Mouse (Mus musculus): Measurements from ENCODE around the gene Lrr1. TPM values are rescaled to one million over a fixed set of nuclear protein-coding genes. Genes with fewer than 3 reads are reported as not detected.

The Lrr1 gene
- total RNA-seq, 1 experiment from 2014 or later = 16.1 TPM

DNA sequence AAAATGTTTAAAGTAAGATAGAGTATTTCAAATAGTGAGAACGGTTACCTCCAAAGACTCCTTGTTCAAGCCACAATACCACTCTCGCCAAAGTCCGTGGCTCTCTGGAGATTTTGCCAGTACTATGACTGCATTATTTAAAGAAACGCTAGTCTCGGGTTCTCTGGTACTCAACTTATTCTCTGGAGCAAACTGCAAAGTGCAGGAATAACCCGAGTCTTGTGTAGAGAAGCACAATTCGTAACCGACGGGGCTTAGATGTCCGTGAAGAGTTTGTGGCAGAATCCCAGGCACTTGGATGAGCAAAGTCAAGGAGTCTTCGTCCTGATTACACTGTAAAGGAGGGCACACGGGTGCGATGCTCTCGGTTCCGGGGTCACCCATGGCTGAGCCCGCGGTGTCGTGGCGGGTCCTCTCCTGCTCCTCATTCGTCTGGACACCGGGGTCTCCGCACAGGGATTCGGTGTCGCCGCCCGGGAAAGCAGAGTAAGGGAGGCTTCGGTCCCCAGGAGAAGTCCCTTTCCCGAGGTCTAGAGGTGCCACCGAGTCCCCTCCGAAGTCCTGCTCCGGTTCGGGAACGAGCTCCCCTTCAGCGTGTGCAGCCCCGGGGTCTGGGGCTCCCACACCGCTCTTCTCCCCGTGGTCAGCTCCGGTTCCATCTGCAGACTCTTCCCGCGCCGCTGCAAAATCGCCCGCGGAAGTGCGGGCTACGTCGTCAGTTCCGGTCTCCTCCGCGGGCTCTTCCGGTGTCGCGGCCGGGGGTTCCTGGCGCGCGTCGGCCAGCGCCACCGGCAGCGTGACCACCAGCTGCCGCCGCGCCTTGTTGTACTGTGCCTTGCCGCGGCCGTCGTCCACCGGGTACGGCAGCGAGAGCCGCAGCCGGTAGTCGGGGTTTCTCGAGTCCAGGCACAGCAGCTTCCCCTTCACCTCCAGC lies 28.1 kb downstream of the Lrr1 start, which contains the start of gene Gm49383:
TSS of gene Gm49383 (minus strand) at position 661 of the 934 bp plus-strand sequence.
- ATAC-seq (replicated peaks; ENCODE audit: low read depth, poor library complexity, severe bottlenecking) = peak; percentile 78

- ATAC-seq (replicated peaks; ENCODE audit: low read depth, poor library complexity, severe bottlenecking) = peak; percentile 57
Observed at GRCm38 (mm10) chr12:69197378-69198163, 29.0 kb downstream of the Lrr1 start.

- peak; percentile 45 for ATAC-seq (replicated peaks; ENCODE audit: low read depth, poor library complexity, severe bottlenecking)
Observed at GRCm38 (mm10) chr12:69198164-69198535, 29.5 kb downstream of the Lrr1 start, which contains the start of gene Dnaaf2. Dnaaf2 (minus strand) TSS chr12:69198429.

DNA sequence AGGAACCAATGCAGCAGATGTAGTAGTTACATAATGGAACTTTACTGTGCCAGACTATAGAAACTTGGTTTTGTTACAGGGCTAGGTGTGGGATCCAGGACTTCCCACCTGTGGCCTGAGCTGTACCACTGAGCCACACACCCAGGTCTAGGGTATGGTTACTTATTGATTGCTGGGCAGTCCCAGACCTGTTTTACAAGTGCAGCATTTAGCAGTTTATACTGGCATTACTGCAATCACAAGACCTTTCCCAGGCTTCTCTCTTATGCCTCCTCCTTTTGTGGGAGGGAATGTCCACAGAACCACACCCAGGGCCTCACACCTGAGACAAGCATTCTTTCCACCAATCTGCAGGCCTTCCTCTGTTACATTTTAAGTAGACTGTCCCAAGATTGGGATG lies 30.4 kb downstream of the Lrr1 start:
- no peak for ATAC-seq (replicated peaks; ENCODE audit: low read depth, poor library complexity, severe bottlenecking)

GRCm38 (mm10) chr12:69204052-69204833 lies 35.6 kb downstream of the Lrr1 start, which contains the start of gene Gm49384:
Gm49384 (minus strand) TSS chr12:69204267.
- ATAC-seq (replicated peaks; ENCODE audit: low read depth, poor library complexity, severe bottlenecking) = no peak

GRCm38 (mm10) chr12:69207396-69207795 lies 38.8 kb downstream of the Lrr1 start:
- ATAC-seq (replicated peaks; ENCODE audit: low read depth, poor library complexity, severe bottlenecking) = no peak

GRCm38 (mm10) chr12:69207926-69208325 lies 39.3 kb downstream of the Lrr1 start:
- no peak for ATAC-seq (replicated peaks; ENCODE audit: low read depth, poor library complexity, severe bottlenecking)

GRCm38 (mm10) chr12:69208520-69208919 lies 39.9 kb downstream of the Lrr1 start:
- ATAC-seq (replicated peaks; ENCODE audit: low read depth, poor library complexity, severe bottlenecking) = no peak

DNA sequence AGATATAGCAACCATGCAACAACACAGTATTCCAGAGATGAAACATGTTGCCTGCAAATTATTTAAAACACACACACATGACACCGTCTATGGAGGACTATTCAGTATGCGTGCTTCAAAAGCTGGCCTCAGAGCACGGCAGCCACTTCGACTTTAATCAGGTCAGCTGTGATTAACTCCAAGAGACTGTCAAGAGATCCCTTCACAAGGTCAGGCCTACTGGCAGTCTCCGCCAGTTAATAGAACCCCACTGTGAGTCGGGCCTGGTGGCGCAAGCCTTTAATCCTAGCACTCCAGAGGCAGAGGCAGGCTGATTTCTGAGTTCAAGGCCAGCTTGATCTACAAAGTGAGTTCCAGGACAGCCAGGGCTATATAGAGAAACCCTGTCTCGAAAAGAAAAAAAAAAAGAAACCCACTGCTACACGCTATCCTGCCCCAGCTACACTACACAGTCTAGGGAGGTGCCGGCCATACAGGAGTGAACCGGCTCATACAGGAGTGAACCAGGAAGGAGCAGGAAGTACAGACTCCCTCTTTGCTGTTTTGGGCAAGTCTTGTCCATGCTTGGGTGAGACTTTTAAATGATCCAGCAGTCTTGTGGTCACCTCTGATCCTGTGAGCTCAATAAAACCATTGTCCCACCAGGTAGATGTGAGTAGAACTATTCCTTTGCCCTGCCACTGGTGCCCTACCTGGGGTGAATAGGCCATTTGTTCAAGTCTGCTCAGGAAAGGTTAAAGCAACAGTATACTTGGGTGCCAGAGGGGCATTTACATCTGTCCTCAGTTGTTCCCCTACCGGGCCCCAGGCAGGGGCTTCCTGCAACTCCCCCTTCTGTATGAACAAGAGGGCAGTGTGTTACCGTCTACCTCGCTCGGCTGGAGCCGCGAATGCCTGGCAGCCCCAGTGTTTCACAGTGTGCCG lies 41.7 kb downstream of the Lrr1 start:
- ATAC-seq (replicated peaks; ENCODE audit: low read depth, poor library complexity, severe bottlenecking) = no peak

GRCm38 (mm10) chr12:69211057-69211456 lies 42.4 kb downstream of the Lrr1 start:
- no peak for ATAC-seq (replicated peaks; ENCODE audit: low read depth, poor library complexity, severe bottlenecking)

- ATAC-seq (replicated peaks; ENCODE audit: low read depth, poor library complexity, severe bottlenecking) = no peak
Observed at GRCm38 (mm10) chr12:69213186-69213777, 44.7 kb downstream of the Lrr1 start.

DNA sequence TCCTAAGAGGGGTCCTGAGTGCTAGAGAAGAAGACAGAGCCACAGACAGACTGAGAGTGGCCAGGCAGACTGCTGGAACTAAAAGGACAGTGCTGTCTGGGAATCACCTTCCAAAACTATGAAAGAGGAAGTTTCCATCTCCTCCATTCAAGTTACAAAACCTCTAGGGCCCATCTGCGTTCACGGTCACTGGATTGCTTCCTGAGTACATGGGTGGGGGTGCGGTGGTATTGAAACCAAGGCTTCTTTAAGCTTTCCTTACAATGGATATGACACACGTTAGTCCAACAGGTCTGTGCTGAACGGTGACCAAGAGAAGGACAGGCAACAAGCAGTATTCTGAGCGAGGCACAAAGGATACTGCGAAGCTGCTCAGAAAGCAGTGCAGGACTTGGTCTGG lies 45.8 kb downstream of the Lrr1 start:
- peak; percentile 69 for ATAC-seq (replicated peaks; ENCODE audit: low read depth, poor library complexity, severe bottlenecking)

- no peak for ATAC-seq (replicated peaks; ENCODE audit: low read depth, poor library complexity, severe bottlenecking)
Observed at GRCm38 (mm10) chr12:69215000-69215785, 46.6 kb downstream of the Lrr1 start.

- ATAC-seq (replicated peaks; ENCODE audit: low read depth, poor library complexity, severe bottlenecking) = no peak
Observed at GRCm38 (mm10) chr12:69216587-69216986, 48.0 kb downstream of the Lrr1 start.

DNA sequence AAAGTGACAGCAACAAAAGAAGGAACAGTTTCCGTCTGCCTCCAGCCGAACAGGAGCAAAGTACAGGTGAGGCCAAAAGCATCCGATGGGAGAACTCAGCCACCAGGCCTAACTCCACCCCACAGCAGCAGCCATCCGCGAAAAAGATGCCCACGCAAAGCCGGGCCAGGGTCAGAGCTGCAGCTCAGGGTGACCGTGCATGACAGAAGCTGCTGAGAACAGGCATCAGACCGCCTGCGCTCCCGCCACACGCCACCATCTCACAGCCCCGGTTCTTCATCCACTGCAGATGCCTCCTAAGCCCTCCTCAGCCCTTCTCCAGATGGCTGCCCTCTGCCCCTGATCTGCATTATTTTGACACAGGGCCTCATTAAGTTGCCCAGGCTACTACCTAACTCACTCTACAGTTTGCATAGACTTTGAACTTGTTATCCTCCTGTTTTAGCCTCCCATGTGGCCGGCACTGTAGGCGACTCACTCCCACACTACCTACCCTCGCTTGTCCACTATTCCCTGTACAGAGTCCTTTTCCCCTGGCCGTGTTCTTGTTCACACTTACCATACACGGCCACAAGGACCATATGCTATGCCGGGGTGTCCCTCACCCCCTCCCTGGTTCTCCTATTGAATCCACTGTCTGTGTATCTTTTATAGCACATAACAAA lies 52.1 kb downstream of the Lrr1 start:
- no peak for ATAC-seq (replicated peaks; ENCODE audit: low read depth, poor library complexity, severe bottlenecking)

- ATAC-seq (replicated peaks; ENCODE audit: low read depth, poor library complexity, severe bottlenecking) = peak; percentile 94
Observed at GRCm38 (mm10) chr12:69227776-69228466, 59.3 kb downstream of the Lrr1 start, which contains the start of gene Pole2. Pole2 (minus strand) TSS chr12:69228195.
